Mouse (Mus musculus) E14TG2a.4 (cell line): ENCODE results near the gene Ensa.

Experiments used
- CTCF ChIP-seq: conservative IDR thresholded peaks from 2 replicates; pipeline ENCODE4 v1.5.1; 2014; ENCODE audit warnings: low read length
- POU5F1 ChIP-seq: IDR thresholded peaks from 2 replicates; pipeline ENCODE4 v1.6.1; 2014; ENCODE audit warnings: low read length, borderline replicate concordance

GRCm38 (mm10) chr3:95652204-95652811 is 27.5 kb downstream of the Ensa start:
- no peak; the same call in 1 of the 2 replicates for TF ChIP-seq CTCF
- no peak for TF ChIP-seq POU5F1
